Mouse (Mus musculus): ENCODE results near the gene Cep57l1.

Cep57l1 gene

DNA sequence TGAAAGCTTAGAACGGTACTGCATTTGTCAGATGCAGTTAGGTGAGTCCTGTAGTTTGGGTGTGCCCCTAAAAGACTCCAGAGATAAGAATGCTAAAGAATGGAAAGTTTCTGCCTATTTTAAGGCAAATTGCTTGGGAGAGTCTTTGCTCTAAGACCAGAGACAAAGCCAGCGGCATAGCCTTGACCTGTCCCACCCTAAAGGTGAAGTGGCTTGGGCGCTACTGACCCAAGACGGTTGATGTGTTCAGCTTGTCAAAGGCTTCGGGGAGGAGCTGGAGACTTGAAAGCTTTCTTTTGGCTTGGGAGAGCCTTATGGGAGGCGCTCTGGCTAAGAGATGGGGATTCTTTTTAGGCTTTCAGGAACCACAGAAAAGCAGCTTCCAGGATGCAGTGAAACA lies 17.3 kb downstream of the Cep57l1 start:
- TF ChIP-seq GATA4 (IDR thresholded peaks at IDR 0.05; ENCODE audit: insufficient replicate concordance, low read length): no peak

GRCm38 (mm10) chr10:41767254-41767653 lies 42.4 kb downstream of the Cep57l1 start:
- no peak for TF ChIP-seq GATA4 (IDR thresholded peaks at IDR 0.05; ENCODE audit: insufficient replicate concordance, low read length)

DNA sequence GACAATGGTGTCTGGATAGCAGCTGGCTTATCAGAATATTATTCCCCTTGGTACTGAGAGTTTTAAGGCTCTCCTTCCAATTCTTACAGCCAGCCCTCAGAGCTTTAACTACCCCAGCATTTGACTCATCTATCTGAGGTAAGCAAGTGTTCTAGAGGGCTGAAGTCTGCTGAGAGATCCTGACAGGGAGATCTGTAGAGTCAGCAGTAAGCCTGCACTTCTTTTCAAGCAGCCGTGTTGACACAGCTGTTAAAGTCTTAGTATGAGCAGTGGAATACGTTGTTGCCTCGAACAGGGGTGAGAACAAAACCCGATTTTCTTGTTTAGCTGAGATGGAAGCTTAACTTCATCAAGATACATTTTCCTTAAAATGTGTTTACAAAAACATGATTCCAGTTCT lies 43.4 kb downstream of the Cep57l1 start:
- TF ChIP-seq GATA4 (IDR thresholded peaks at IDR 0.05; ENCODE audit: insufficient replicate concordance, low read length): no peak

DNA sequence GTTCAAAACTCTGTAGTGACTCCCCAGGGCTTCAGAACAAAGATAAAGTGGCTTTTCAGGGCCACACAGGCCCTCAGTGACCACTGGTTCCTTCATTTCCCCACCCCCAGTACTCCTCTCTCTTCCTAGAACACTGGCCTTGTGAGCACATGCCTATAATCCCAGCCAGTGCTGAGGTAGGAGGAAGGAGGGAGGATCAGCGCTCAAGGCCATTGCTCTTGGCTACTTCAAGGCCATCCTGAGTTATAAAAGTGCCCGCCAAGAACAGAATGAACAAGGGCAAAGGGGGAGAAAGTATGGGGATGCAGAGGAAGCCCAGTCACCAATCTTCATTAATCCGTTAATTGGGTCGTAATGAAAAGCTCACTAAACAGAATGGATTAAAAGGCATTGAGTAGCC lies 44.1 kb downstream of the Cep57l1 start:
- TF ChIP-seq GATA4 (IDR thresholded peaks at IDR 0.05; ENCODE audit: insufficient replicate concordance, low read length): no peak

- TF ChIP-seq GATA4 (IDR thresholded peaks at IDR 0.05; ENCODE audit: insufficient replicate concordance, low read length): no peak
Measured at GRCm38 (mm10) chr10:41763741-41764385, 45.8 kb downstream of the Cep57l1 start.

- no peak for TF ChIP-seq GATA4 (IDR thresholded peaks at IDR 0.05; ENCODE audit: insufficient replicate concordance, low read length)
Measured at GRCm38 (mm10) chr10:41760866-41761265, 48.8 kb downstream of the Cep57l1 start.

DNA sequence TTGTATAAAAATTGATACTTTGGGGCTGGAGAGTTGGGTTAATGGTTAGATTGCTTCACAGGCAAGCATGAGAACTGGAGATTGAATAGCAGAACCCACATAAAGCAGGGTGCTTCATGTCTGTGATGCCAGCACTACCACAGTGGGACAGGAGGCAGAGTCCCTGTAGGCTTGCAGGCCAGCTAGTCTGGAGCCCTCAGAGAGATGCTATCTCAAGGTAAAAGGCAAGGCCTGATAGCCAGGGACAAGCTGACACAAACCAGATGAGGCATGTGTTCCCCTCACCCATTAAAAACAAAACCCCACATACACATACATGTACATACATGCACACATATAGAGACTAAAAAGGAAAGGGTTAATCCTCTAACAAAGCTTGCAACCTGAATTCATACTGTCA lies 51.6 kb downstream of the Cep57l1 start:
- no peak for TF ChIP-seq GATA4 (IDR thresholded peaks at IDR 0.05; ENCODE audit: insufficient replicate concordance, low read length)

DNA sequence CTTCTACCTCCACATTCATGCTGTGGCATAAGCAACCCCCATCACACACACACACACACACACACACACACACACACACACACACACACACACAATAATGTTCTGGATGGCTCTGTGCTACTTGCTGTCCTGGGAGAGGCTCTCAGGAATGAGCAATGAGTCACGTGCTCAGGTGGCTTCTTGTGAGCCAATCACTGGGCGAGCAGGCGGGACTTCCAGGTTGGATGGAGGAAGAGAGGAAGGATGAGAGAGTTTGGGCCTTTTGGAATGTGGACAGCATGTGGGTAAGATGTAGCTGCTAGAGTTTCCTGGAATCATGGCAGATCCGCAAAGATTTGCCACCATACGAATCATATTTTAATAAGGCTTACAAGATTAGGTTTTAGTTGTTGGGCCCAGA lies 52.4 kb downstream of the Cep57l1 start:
- TF ChIP-seq GATA4 (IDR thresholded peaks at IDR 0.05; ENCODE audit: insufficient replicate concordance, low read length): no peak

DNA sequence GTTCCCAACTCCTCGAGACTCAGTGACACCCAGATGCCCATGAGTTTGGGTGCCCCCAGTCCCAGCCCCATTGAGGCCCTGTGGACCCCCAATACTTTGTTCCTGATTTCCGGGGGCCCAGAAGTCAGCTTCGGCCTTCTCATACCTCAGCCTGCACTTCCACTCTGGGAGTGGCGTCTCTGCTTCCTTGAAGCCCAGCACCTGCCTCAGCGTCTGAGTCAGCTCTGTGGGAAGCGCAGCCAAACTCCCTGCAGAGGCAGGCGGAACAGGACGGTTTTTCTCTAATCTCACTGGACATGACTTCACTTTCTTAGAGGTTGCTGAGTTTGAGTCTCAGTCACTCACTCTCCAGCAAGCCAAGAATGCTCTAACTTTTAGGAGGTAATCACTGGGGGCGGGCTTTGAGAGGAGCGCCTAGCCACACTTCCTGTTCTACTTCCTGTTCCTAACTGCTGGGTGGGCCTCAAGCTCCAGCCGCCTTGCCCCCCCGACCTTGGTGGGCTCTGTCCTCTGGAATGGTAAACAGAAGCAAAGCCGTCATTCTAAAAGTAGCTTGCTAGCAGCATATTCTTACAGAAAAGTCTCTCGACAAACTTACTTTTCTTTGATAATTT lies 57.7 kb downstream of the Cep57l1 start:
- no peak for TF ChIP-seq GATA4 (IDR thresholded peaks at IDR 0.05; ENCODE audit: insufficient replicate concordance, low read length)

DNA sequence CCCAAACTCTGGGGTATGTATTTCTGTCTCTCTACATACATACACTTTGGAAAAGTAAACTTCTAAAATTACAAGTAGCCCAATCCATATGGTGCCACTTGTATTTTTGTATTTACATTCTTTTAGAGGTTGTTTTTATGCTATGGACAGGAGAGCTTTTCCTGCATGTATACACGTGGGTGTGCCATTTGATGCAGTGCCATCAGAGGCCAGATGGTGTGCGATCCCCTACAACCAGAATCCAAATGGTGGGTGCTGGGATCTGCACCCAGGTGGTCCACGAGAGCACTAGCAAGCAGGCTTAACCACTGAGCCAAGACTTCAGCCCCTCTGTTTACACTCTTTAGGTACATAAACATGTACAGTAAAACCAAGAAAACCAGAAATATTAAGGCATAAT lies 60.4 kb downstream of the Cep57l1 start:
- no peak for TF ChIP-seq GATA4 (IDR thresholded peaks at IDR 0.05; ENCODE audit: insufficient replicate concordance, low read length)

- no peak for TF ChIP-seq GATA4 (IDR thresholded peaks at IDR 0.05; ENCODE audit: insufficient replicate concordance, low read length)
Measured at GRCm38 (mm10) chr10:41746554-41746953, 63.1 kb downstream of the Cep57l1 start.

GRCm38 (mm10) chr10:41744006-41744405 lies 65.7 kb downstream of the Cep57l1 start:
- no peak for TF ChIP-seq GATA4 (IDR thresholded peaks at IDR 0.05; ENCODE audit: insufficient replicate concordance, low read length)

GRCm38 (mm10) chr10:41740221-41740620 lies 69.5 kb downstream of the Cep57l1 start:
- TF ChIP-seq GATA4 (IDR thresholded peaks at IDR 0.05; ENCODE audit: insufficient replicate concordance, low read length): no peak

DNA sequence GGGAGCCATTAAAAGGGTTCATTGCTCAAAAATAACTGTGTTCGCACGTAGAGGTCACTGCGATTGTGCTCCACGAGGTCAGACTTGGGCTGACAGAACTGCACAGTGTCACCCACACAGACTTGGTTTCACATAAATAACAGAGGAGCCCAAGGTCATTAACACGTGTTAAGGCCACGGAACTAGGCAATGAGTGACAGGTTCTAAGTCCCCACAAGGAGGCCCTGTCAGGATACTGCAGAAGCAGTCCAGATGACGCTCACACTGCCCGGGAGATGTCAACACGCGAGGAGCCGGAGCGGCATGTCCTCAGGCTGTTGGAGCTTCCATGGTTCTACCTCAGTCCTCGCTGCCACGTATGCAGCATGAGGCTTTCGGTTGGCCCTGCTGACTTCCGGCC lies 72.4 kb downstream of the Cep57l1 start:
- TF ChIP-seq GATA4 (IDR thresholded peaks at IDR 0.05; ENCODE audit: insufficient replicate concordance, low read length): no peak

- no peak for TF ChIP-seq GATA4 (IDR thresholded peaks at IDR 0.05; ENCODE audit: insufficient replicate concordance, low read length)
Measured at GRCm38 (mm10) chr10:41735398-41735797, 74.3 kb downstream of the Cep57l1 start.

DNA sequence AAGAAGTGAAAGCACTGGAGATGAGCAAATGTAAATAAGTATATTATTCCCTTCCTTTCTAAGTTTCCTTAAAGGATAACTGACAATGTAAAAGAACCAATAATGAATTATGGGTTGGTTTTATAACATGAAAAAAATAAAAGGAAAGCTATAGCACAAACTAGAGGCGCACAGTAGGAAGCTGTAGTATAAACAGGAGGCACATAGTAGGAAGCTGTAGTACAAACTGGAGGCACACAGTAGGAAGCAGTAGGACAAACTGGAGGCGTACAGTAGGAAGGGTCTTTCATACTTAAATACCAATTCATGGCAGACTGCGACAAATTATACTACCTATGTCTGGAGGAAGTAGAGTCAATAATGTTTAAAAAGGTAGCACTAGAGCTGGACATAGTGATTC lies 76.5 kb downstream of the Cep57l1 start:
- no peak for TF ChIP-seq GATA4 (IDR thresholded peaks at IDR 0.05; ENCODE audit: insufficient replicate concordance, low read length)

GRCm38 (mm10) chr10:41731932-41732331 lies 77.7 kb downstream of the Cep57l1 start:
- no peak for TF ChIP-seq GATA4 (IDR thresholded peaks at IDR 0.05; ENCODE audit: insufficient replicate concordance, low read length)

Measured in liver, adult (tissue).